Mouse (Mus musculus) left cerebral cortex, adult 2 months (tissue): ENCODE results near the gene Foxred2. TPM values are rescaled to one million over a fixed set of nuclear protein-coding genes. Genes with fewer than 3 reads are reported as not detected.
A peak's percentile ranks its signal among the peaks of the same experiment; 100 is the strongest.

ENCODE experiments used
- DNase-seq, 2 experiments: peaks; one replicate each; pipeline ENCODE4 v3.0.0; 2021 to 2022; ENCODE audit warnings: low spot score in 2 of 2, mixed read lengths in 1 of 2; ENCODE audit errors: extremely low spot score in 1 of 2
- H3K27ac ChIP-seq: fragments of 200-600 bp; 2 replicates; pipeline ENCODE4 v1.8.1; 2022
- H3K4me3 ChIP-seq: fragments of 200-600 bp; 2 replicates; pipeline ENCODE4 v1.8.1; 2022
- CTCF ChIP-seq: fragments of 200-600 bp; IDR thresholded peaks from 2 replicates; pipeline ENCODE4 v1.8.1; 2022; ENCODE audit warnings: antibody characterized with exemption, mild to moderate bottlenecking, moderate library complexity
- intact Hi-C: fragments of 180-260 bp; cut with DNase I; formaldehyde crosslinking; loops from one replicate; pipeline ENCODE4 v1.15.1; 2025
- total RNA-seq, 2 experiments: library from RNA; stranded (reverse); gene quantifications; 2 replicates each; pipeline ENCODE4 v1.2.3; 2021

The Foxred2 gene
- total RNA-seq, 2 experiments from 2014 or later = 10.9 to 11.9 TPM

- no peak overlapping the region for H3K4me3 ChIP-seq
- TF ChIP-seq CTCF = no peak
- no peak overlapping the region for H3K27ac ChIP-seq
- intact Hi-C loops = no loop called here
- no peak for DNase-seq
Observed at GRCm38 (mm10) chr15:77941563-77941962, 15.0 kb downstream of the Foxred2 start.

- Histone ChIP-seq H3K4me3 (no peak overlapping the region), H3K27ac (no peak overlapping the region)
- intact Hi-C loops = no loop called here
- no peak for TF ChIP-seq CTCF
- no peak for DNase-seq
Observed at GRCm38 (mm10) chr15:77938516-77938915, 18.0 kb downstream of the Foxred2 start.

GRCm38 (mm10) chr15:77935673-77936375 is 20.7 kb downstream of the Foxred2 start:
- H3K4me3 ChIP-seq = no peak overlapping the region
- intact Hi-C loops = no loop called here
- peak overlapping the region; percentile 79 for H3K27ac ChIP-seq
- no peak for DNase-seq
- no peak for TF ChIP-seq CTCF

GRCm38 (mm10) chr15:77934968-77935367 is 21.6 kb downstream of the Foxred2 start:
- H3K27ac ChIP-seq = peak overlapping the region; percentile 79
- no peak for TF ChIP-seq CTCF
- no peak for DNase-seq
- H3K4me3 ChIP-seq = no peak overlapping the region
- intact Hi-C loops = loop anchor here (1.0 to 5.0 kb wide), 2 partner anchors 21 to 237 kb away; partner anchors contain the start of genes Foxred2 and Ift27

- peak overlapping the region; percentile 79 for H3K27ac ChIP-seq
- TF ChIP-seq CTCF = no peak
- DNase-seq = peak in 1 of 2 experiments; percentile 27
- intact Hi-C loops = loop anchor here (1.0 to 5.0 kb wide), 2 partner anchors 22 to 238 kb away; partner anchors contain the start of genes Foxred2 and Ift27
- H3K4me3 ChIP-seq = no peak overlapping the region
Observed at GRCm38 (mm10) chr15:77934326-77934725, 22.2 kb downstream of the Foxred2 start.

- H3K4me3 ChIP-seq = no peak overlapping the region
- TF ChIP-seq CTCF = peak; percentile 96
- intact Hi-C loops = loop anchor here (1.0 to 5.0 kb wide), 2 partner anchors 23 to 239 kb away; partner anchors contain the start of genes Foxred2 and Ift27
Observed at GRCm38 (mm10) chr15:77933770-77934169, 22.8 kb downstream of the Foxred2 start.

GRCm38 (mm10) chr15:77933222-77933621 is 23.3 kb downstream of the Foxred2 start:
- no peak for TF ChIP-seq CTCF
- H3K27ac ChIP-seq = peak overlapping the region; percentile 79
- no peak for DNase-seq
- H3K4me3 ChIP-seq = no peak overlapping the region
- intact Hi-C loops = loop anchor here (5.0 kb wide), 1 partner anchor 239 kb away; the partner anchor contains the start of gene Ift27

More at GRCm38 (mm10) chr15:77933770-77934169, 22.8 kb downstream of the Foxred2 start:
- peak overlapping the region; percentile 79 for H3K27ac ChIP-seq
- peak; percentile 95 to 100 for DNase-seq

- H3K4me3 ChIP-seq = no peak overlapping the region
- intact Hi-C loops = loop anchor here (5.0 kb wide), 1 partner anchor 241 kb away; the partner anchor contains the start of gene Ift27
- no peak overlapping the region for H3K27ac ChIP-seq
- DNase-seq = no peak
- TF ChIP-seq CTCF = no peak
Observed at GRCm38 (mm10) chr15:77931689-77932016, 24.9 kb downstream of the Foxred2 start.

- Histone ChIP-seq H3K27ac (no peak overlapping the region; the same call in 1 of the 2 replicates), H3K4me3 (no peak overlapping the region)
- no peak for DNase-seq
- no peak for TF ChIP-seq CTCF
- intact Hi-C loops = loop anchor here (5.0 kb wide), 1 partner anchor 241 kb away; the partner anchor contains the start of gene Ift27
Observed at GRCm38 (mm10) chr15:77930986-77931688, 25.4 kb downstream of the Foxred2 start.

- no peak for DNase-seq
- peak overlapping the region; percentile 98 for H3K27ac ChIP-seq
- no peak for TF ChIP-seq CTCF
- intact Hi-C loops = loop anchor here (5.0 kb wide), 1 partner anchor 242 kb away; the partner anchor contains the start of gene Ift27
- H3K4me3 ChIP-seq = peak overlapping the region; percentile 69
Observed at GRCm38 (mm10) chr15:77929804-77930203, 26.7 kb downstream of the Foxred2 start.

GRCm38 (mm10) chr15:77928673-77929331 is 27.7 kb downstream of the Foxred2 start, which contains the start of gene Txn2:
Txn2 (minus strand) TSS chr15:77929006.
- peak; percentile 94 to 97 for DNase-seq
- intact Hi-C loops = no loop called here
- peak; percentile 3 for TF ChIP-seq CTCF
- peak within 1 kb of the TSS; percentile 69 for H3K4me3 ChIP-seq
- H3K27ac ChIP-seq = peak within 1 kb of the TSS; percentile 98

- H3K4me3 ChIP-seq = peak overlapping the region; percentile 69
- DNase-seq = no peak
- intact Hi-C loops = no loop called here
- H3K27ac ChIP-seq = no peak overlapping the region
- TF ChIP-seq CTCF = no peak
Observed at GRCm38 (mm10) chr15:77928091-77928490, 28.4 kb downstream of the Foxred2 start.
